Mouse (Mus musculus): ENCODE results near the gene Olfr90.

DNA sequence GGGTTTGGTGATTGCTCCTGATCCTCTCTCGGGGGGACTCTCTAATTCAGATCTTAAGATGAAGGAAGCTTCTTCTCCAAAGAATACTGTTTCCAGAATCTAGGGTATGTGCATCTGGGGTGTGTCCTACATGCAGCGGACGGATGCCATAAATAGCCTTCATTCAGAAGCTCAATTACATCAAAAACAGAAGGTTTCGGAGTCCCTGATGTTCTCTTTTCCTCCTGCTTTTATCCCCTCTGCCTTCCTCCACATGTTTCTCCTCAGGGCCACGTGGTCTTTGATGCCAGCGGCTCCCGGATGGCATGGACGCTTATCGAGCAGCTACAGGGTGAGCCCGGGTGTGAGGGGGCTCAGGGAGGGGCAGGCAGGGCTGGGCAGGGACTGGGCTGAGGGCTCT is 25.2 kb downstream of the Olfr90 start:
- no peak for TF ChIP-seq CTCF (IDR thresholded peaks at IDR 0.05; ENCODE audit: insufficient read depth, low read length)
- no peak for TF ChIP-seq POLR2A (IDR thresholded peaks at IDR 0.05; ENCODE audit: borderline replicate concordance, extremely low read depth, low read depth, low read length)

All from lung, adult 2 months (tissue).